Mouse (Mus musculus) lung, embryonic 14.5 days (tissue): ENCODE measurements around the gene Cdk18. TPM values are rescaled to one million over a fixed set of nuclear protein-coding genes. Genes with fewer than 3 reads are reported as not detected.

Experiments
- ATAC-seq: fragments of 200-750 bp; cut with Nextera tagmentation; 2 replicates; pipeline ENCODE4 v1.8.0; 2017; ENCODE audit warnings: mild to moderate bottlenecking, moderate TSS enrichment, moderate library complexity; ENCODE audit not compliant: insufficient read depth
- DNase-seq: peaks from one replicate; pipeline ENCODE4 v3.0.0-alpha.2; 2015
- H3K27ac ChIP-seq: fragments of 300-500 bp; sonication (generic); 2 replicates; pipeline ENCODE4 v1.5.1; 2014; ENCODE audit warnings: low read depth, mild to moderate bottlenecking, moderate library complexity
- H3K27me3 ChIP-seq: fragments of 300-500 bp; sonication (generic); 2 replicates; pipeline ENCODE4 v1.6.1; 2014; ENCODE audit warnings: low read length, control low read depth; ENCODE audit not compliant: insufficient read depth
- H3K36me3 ChIP-seq: fragments of 300-500 bp; sonication (generic); 2 replicates; pipeline ENCODE4 v1.6.1; 2014; ENCODE audit warnings: control low read depth; ENCODE audit not compliant: insufficient read depth
- H3K4me1 ChIP-seq: fragments of 300-500 bp; sonication (generic); 2 replicates; pipeline ENCODE4 v1.6.1; 2014; ENCODE audit warnings: antibody characterized with exemption, control low read depth; ENCODE audit not compliant: insufficient read depth
- H3K4me2 ChIP-seq: fragments of 300-500 bp; sonication (generic); 2 replicates; pipeline ENCODE4 v1.6.1; 2014; ENCODE audit warnings: mild to moderate bottlenecking
- H3K4me3 ChIP-seq: fragments of 300-500 bp; sonication (generic); 2 replicates; pipeline ENCODE4 v1.5.1; 2014; ENCODE audit warnings: low read depth, low read length
- H3K9ac ChIP-seq: fragments of 300-500 bp; sonication (generic); 2 replicates; pipeline ENCODE4 v1.6.1; 2014
- H3K9me3 ChIP-seq: fragments of 300-500 bp; sonication (generic); 2 replicates; pipeline ENCODE4 v1.6.1; 2016; ENCODE audit warnings: low read depth, low read length, control low read depth
- CTCF ChIP-seq: IDR thresholded peaks from 2 replicates; pipeline ENCODE4 v1.5.1; 2016; ENCODE audit warnings: antibody characterized with exemption, low read depth
- WGBS: fragments of 180-500 bp; shearing (Covaris S2); extraction: QIAGEN DNeasy Blood & Tissue Kit; methylation state at CpG from one replicate; pipeline ENCODE4 v1.1.7; 2014; 5-methylcytosine and 5-hydroxymethylcytosine counted together
- polyA plus RNA-seq: library from polyadenylated mRNA; unstranded; fragments of >200 nt; fragmentation: Nextera tagmentation; extraction: Ambion mirVana; gene quantifications from 2 replicates; pipeline ENCODE4 v1.2.1, GENCODE M21; 2014

Cdk18 gene
- polyA plus RNA-seq, 1 experiment from 2014 or later = 8.0 TPM

DNA sequence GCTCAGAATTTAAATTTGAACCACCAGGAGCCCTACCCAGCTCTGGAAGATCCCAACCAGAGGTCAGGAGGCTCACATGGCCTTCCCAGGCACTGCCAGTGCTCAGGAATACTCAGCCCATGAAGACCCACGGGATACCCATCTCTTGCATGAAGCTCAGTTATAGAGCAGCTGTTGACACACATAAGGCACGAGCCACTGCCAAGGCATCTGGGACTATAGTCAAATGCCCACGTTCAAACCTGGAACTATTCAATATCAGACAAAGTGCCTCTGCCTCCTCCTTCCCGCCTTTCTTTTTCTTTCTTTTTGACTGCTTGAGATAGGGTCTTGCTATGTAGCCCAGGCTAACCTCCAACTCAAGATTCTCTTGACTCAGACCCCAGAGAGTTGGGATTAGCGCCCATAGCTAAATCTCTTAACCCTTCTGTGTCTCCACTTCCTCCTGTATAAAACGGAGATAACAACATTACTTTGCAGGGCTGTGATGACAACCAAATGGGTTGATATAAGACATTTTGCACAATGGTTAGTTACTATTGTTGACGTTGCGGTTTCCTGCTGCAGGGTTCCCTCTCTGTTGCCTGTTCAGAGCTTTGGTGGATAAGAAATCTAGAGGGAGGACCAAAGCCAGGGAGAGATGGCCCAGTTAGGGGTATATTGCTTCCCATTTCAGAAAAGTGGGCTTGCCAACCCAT, 73.9 kb downstream of the Cdk18 start:
- Histone ChIP-seq H3K9ac (no peak overlapping the region), H3K27ac (no peak overlapping the region), H3K4me2 (no peak overlapping the region), H3K4me1 (no peaks in the 10 kb centered on the region), H3K9me3 (no peaks in the 10 kb centered on the region), H3K27me3 (peaks cover 41% of the 10 kb centered on the region), H3K36me3 (no peaks in the 10 kb centered on the region), H3K4me3 (no peak overlapping the region)
- no peak for TF ChIP-seq CTCF
- ATAC-seq (no peak), DNase-seq (no peak)
- WGBS = 68% methylated on average over 8 of the region's 8 CpGs

DNA sequence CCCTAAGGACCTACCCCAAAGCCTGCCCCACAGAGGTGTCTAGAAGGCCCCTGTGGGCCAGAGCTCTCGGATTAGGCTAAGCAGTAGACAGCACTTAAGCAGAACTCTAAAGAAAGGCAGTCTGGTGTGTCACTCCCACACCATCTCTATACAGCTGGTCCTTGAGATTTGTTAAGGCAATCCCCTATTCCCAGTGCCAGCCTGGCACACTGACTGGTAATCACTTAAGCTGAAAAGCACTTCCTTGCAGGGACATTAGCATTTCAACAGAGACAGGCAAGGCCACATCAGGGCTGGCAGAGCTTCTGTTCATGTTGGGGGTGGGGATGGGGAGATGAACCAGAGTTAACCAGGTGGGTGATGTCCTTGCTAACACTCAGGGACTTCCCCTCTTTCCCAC, 74.5 kb downstream of the Cdk18 start:
- TF ChIP-seq CTCF = no peak
- ATAC-seq = no peak
- no peak overlapping the region for H3K4me2 ChIP-seq
- 72% methylated on average over 1 of the region's 1 CpGs for WGBS
- no peak for DNase-seq
- no peak overlapping the region for H3K4me3 ChIP-seq
- no peak overlapping the region for H3K9ac ChIP-seq
- H3K27me3 ChIP-seq = peaks cover 41% of the 10 kb centered on the region
- no peaks in the 10 kb centered on the region for H3K4me1 ChIP-seq
- H3K27ac ChIP-seq = no peak overlapping the region
- no peaks in the 10 kb centered on the region for H3K9me3 ChIP-seq
- H3K36me3 ChIP-seq = no peaks in the 10 kb centered on the region

DNA sequence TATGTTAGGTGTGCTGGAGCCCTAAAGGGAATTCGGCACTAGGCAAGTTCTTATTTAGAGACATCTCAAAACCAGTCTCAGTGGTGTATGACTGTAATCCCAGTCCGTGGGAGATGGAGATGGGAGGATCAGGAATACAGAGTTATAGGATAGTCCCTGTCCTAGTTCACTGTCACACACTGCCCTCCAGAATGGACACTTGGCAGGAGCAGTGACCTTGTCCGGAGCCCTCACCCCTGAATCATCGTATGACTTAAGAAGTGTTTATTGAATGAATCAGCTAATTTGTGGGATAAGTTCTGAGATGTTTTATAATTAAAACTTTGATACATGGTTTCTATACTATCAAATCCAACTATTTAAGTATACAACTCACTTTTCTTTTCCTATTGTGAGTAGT, 76.4 kb downstream of the Cdk18 start:
- no peaks in the 10 kb centered on the region for H3K4me1 ChIP-seq
- WGBS = 73% methylated on average over 4 of the region's 4 CpGs
- DNase-seq = no peak
- H3K4me2 ChIP-seq = no peak overlapping the region
- no peak overlapping the region for H3K9ac ChIP-seq
- H3K4me3 ChIP-seq = no peak overlapping the region
- TF ChIP-seq CTCF = no peak
- no peak overlapping the region for H3K27ac ChIP-seq
- H3K36me3 ChIP-seq = no peaks in the 10 kb centered on the region
- peaks cover 25% of the 10 kb centered on the region for H3K27me3 ChIP-seq
- no peaks in the 10 kb centered on the region for H3K9me3 ChIP-seq
- ATAC-seq = no peak

Other genes with a start within 250 kb of the Cdk18 start
- 64.9 and 66.1 TPM in 2 replicates for gene Nucks1, start 229.2 kb downstream of the Cdk18 start, polyA plus RNA-seq
- 1.8 and 2.2 TPM in 2 replicates for gene Slc45a3, start 176.7 kb downstream of the Cdk18 start, polyA plus RNA-seq
- 35.7 and 41.3 TPM in 2 replicates for gene Elk4, start 132.1 kb downstream of the Cdk18 start, polyA plus RNA-seq
- 23.6 and 23.8 TPM in 2 replicates for gene Mfsd4a, start 71.6 kb downstream of the Cdk18 start, polyA plus RNA-seq
- 1.9 and 3.1 TPM in 2 replicates for gene Lemd1, start 51.7 kb upstream of the Cdk18 start, polyA plus RNA-seq
- 0.78 and 1.0 TPM in 2 replicates for gene AC124108.1, start 51.8 kb upstream of the Cdk18 start, polyA plus RNA-seq
- not detected in 2 replicates for gene Gm10188, start 90.1 kb upstream of the Cdk18 start, polyA plus RNA-seq
- gene Klhdc8a, start 158.9 kb upstream of the Cdk18 start, polyA plus RNA-seq = 0.46 and 0.54 TPM in 2 replicates
- gene Nuak2, start 176.4 kb upstream of the Cdk18 start, polyA plus RNA-seq = 13.5 and 15.4 TPM in 2 replicates